Mouse (Mus musculus) midbrain, embryonic 11.5 days (tissue): Measurements from ENCODE around the gene A930017K11Rik. TPM values are rescaled to one million over a fixed set of nuclear protein-coding genes. Genes with fewer than 3 reads are reported as not detected.

Experiments
- ATAC-seq: fragments of 200-750 bp; cut with Nextera tagmentation; 2 replicates; pipeline ENCODE4 v1.8.0; 2017; ENCODE audit warnings: moderate TSS enrichment, moderate library complexity; ENCODE audit not compliant: low FRiP score
- DNase-seq: peaks from one replicate; pipeline ENCODE4 v3.0.0; 2015; ENCODE audit warnings: low spot score; ENCODE audit errors: missing footprints
- H3K27ac ChIP-seq: fragments of 300-500 bp; sonication (generic); 2 replicates; pipeline ENCODE4 v1.5.1; 2014; ENCODE audit warnings: low read depth, low read length
- H3K27me3 ChIP-seq: fragments of 300-500 bp; sonication (generic); 2 replicates; pipeline ENCODE4 v1.6.1; 2014; ENCODE audit warnings: mild to moderate bottlenecking, low read length, moderate library complexity, mixed read lengths; ENCODE audit not compliant: control insufficient read depth, insufficient read depth
- H3K36me3 ChIP-seq: fragments of 300-500 bp; sonication (generic); 2 replicates; pipeline ENCODE4 v1.6.1; 2014; ENCODE audit warnings: mild to moderate bottlenecking, low read length, moderate library complexity, mixed read lengths; ENCODE audit not compliant: control insufficient read depth, insufficient read depth
- H3K4me1 ChIP-seq: fragments of 300-500 bp; sonication (generic); 2 replicates; pipeline ENCODE4 v1.6.1; 2014; ENCODE audit warnings: low read length; ENCODE audit not compliant: control insufficient read depth, insufficient read depth
- H3K4me2 ChIP-seq: fragments of 300-500 bp; sonication (generic); 2 replicates; pipeline ENCODE4 v1.6.1; 2014; ENCODE audit warnings: mild to moderate bottlenecking, moderate library complexity
- H3K4me3 ChIP-seq: fragments of 300-500 bp; sonication (generic); 2 replicates; pipeline ENCODE4 v1.5.1; 2014; ENCODE audit warnings: low read depth, low read length
- H3K9ac ChIP-seq: fragments of 300-500 bp; sonication (generic); 2 replicates; pipeline ENCODE4 v1.6.1; 2014; ENCODE audit warnings: low read length
- H3K9me3 ChIP-seq: fragments of 300-500 bp; sonication (generic); 2 replicates; pipeline ENCODE4 v1.6.1; 2016; ENCODE audit warnings: low read length; ENCODE audit not compliant: control insufficient read depth
- WGBS: fragments of 180-500 bp; shearing (Covaris S2); extraction: QIAGEN DNeasy Blood & Tissue Kit; methylation state at CpG from one replicate; pipeline ENCODE4 v1.1.7; 2014; 5-methylcytosine and 5-hydroxymethylcytosine counted together
- polyA plus RNA-seq: library from polyadenylated mRNA; unstranded; fragments of >200 nt; fragmentation: Nextera tagmentation; extraction: Ambion mirVana; gene quantifications from 2 replicates; pipeline ENCODE4 v1.2.1, GENCODE M21; 2014

The A930017K11Rik gene
- polyA plus RNA-seq, 1 experiment from 2014 or later = not detected

- peak overlapping the region; percentile 24 for H3K4me3 ChIP-seq
- DNase-seq (no peak), ATAC-seq (no peak)
- H3K27ac ChIP-seq = no peak overlapping the region
- peak overlapping the region; percentile 36 for H3K4me2 ChIP-seq
- no peaks in the 10 kb centered on the region for H3K9me3 ChIP-seq
- 1% methylated on average over 33 of the region's 33 CpGs for WGBS
- H3K9ac ChIP-seq = no peak overlapping the region
- H3K27me3 ChIP-seq = peaks cover 37% of the 10 kb centered on the region
- H3K4me1 ChIP-seq = peaks cover 5% of the 10 kb centered on the region; the same call in 1 of the 2 replicates
- H3K36me3 ChIP-seq = no peaks in the 10 kb centered on the region
Measured at GRCm38 (mm10) chr17:25951225-25951802, 1.1 kb downstream of the A930017K11Rik start.

- WGBS = 0% methylated on average over 2 of the region's 3 CpGs
- H3K4me1 ChIP-seq = peaks cover 5% of the 10 kb centered on the region; the same call in 1 of the 2 replicates
- ATAC-seq = no peak
- no peaks in the 10 kb centered on the region for H3K36me3 ChIP-seq
- H3K9ac ChIP-seq = no peak overlapping the region
- H3K27ac ChIP-seq = no peak overlapping the region
- H3K9me3 ChIP-seq = no peaks in the 10 kb centered on the region
- H3K27me3 ChIP-seq = peaks cover 37% of the 10 kb centered on the region
- H3K4me3 ChIP-seq = no peak overlapping the region
- DNase-seq = no peak
- no peak overlapping the region for H3K4me2 ChIP-seq
Measured at GRCm38 (mm10) chr17:25950706-25951105, 1.7 kb downstream of the A930017K11Rik start.

GRCm38 (mm10) chr17:25949981-25950380, 2.4 kb downstream of the A930017K11Rik start:
- H3K9ac ChIP-seq = no peak overlapping the region
- ATAC-seq (no peak), DNase-seq (no peak)
- H3K4me2 ChIP-seq = no peak overlapping the region
- H3K36me3 ChIP-seq = no peaks in the 10 kb centered on the region
- H3K27ac ChIP-seq = no peak overlapping the region
- H3K4me1 ChIP-seq = peaks cover 5% of the 10 kb centered on the region; the same call in 1 of the 2 replicates
- H3K9me3 ChIP-seq = no peaks in the 10 kb centered on the region
- H3K4me3 ChIP-seq = no peak overlapping the region
- 79% methylated on average over 5 of the region's 5 CpGs for WGBS
- H3K27me3 ChIP-seq = peaks cover 37% of the 10 kb centered on the region

GRCm38 (mm10) chr17:25948051-25948450, 4.3 kb downstream of the A930017K11Rik start:
- Histone ChIP-seq H3K27me3 (peaks cover 32% of the 10 kb centered on the region), H3K36me3 (no peaks in the 10 kb centered on the region), H3K9me3 (no peaks in the 10 kb centered on the region), H3K27ac (no peak overlapping the region), H3K4me2 (no peak overlapping the region), H3K4me3 (no peak overlapping the region), H3K9ac (no peak overlapping the region), H3K4me1 (peaks cover 5% of the 10 kb centered on the region; the same call in 1 of the 2 replicates)
- ATAC-seq = no peak
- no peak for DNase-seq
- WGBS = 70% methylated on average over 8 of the region's 8 CpGs

GRCm38 (mm10) chr17:25947576-25947975, 4.8 kb downstream of the A930017K11Rik start:
- Histone ChIP-seq H3K9me3 (no peaks in the 10 kb centered on the region), H3K4me1 (peaks cover 5% of the 10 kb centered on the region; the same call in 1 of the 2 replicates), H3K4me3 (no peak overlapping the region), H3K9ac (no peak overlapping the region), H3K36me3 (no peaks in the 10 kb centered on the region), H3K4me2 (no peak overlapping the region), H3K27me3 (peaks cover 27% of the 10 kb centered on the region), H3K27ac (no peak overlapping the region)
- DNase-seq (no peak), ATAC-seq (no peak)
- 84% methylated on average over 4 of the region's 4 CpGs for WGBS

GRCm38 (mm10) chr17:25946891-25947290, 5.5 kb downstream of the A930017K11Rik start:
- ATAC-seq (no peak), DNase-seq (no peak)
- Histone ChIP-seq H3K4me3 (no peak overlapping the region), H3K36me3 (no peaks in the 10 kb centered on the region), H3K27me3 (peaks cover 20% of the 10 kb centered on the region), H3K4me2 (no peak overlapping the region), H3K4me1 (peaks cover 3% of the 10 kb centered on the region; the same call in 1 of the 2 replicates), H3K9me3 (no peaks in the 10 kb centered on the region), H3K27ac (no peak overlapping the region), H3K9ac (no peak overlapping the region)
- WGBS = 82% methylated on average over 8 of the region's 8 CpGs

GRCm38 (mm10) chr17:25946349-25946748, 6.0 kb downstream of the A930017K11Rik start:
- Histone ChIP-seq H3K27ac (no peak overlapping the region), H3K9ac (no peak overlapping the region), H3K4me2 (no peak overlapping the region), H3K4me3 (no peak overlapping the region), H3K4me1 (no peaks in the 10 kb centered on the region), H3K27me3 (peaks cover 15% of the 10 kb centered on the region), H3K36me3 (no peaks in the 10 kb centered on the region), H3K9me3 (no peaks in the 10 kb centered on the region)
- WGBS = 76% methylated on average over 7 of the region's 7 CpGs
- DNase-seq (no peak), ATAC-seq (no peak)

GRCm38 (mm10) chr17:25945517-25946155, 6.7 kb downstream of the A930017K11Rik start:
- 60% methylated on average over 9 of the region's 9 CpGs for WGBS
- Histone ChIP-seq H3K4me1 (peaks cover 6% of the 10 kb centered on the region), H3K9me3 (no peaks in the 10 kb centered on the region), H3K4me2 (no peak overlapping the region), H3K36me3 (no peaks in the 10 kb centered on the region), H3K9ac (no peak overlapping the region), H3K27ac (no peak overlapping the region), H3K27me3 (peaks cover 7% of the 10 kb centered on the region), H3K4me3 (no peak overlapping the region)
- ATAC-seq (no peak), DNase-seq (no peak)

- H3K9ac ChIP-seq = no peak within 1 kb of the TSS
- no peaks in the 10 kb centered on the region for H3K27me3 ChIP-seq
- peaks cover 7% of the 10 kb centered on the region for H3K4me1 ChIP-seq
- no peak within 1 kb of the TSS for H3K4me2 ChIP-seq
- DNase-seq (no peak), ATAC-seq (no peak)
- WGBS = 50% methylated on average over 6 of the region's 6 CpGs
- H3K27ac ChIP-seq = no peak within 1 kb of the TSS
- H3K4me3 ChIP-seq = no peak within 1 kb of the TSS
- H3K9me3 ChIP-seq = no peaks in the 10 kb centered on the region
- no peaks in the 10 kb centered on the region for H3K36me3 ChIP-seq
Measured at GRCm38 (mm10) chr17:25944366-25945163, 7.8 kb downstream of the A930017K11Rik start, which contains the start of the genes Pigq and Nhlrc4. Pigq (minus strand) TSS chr17:25944936. Nhlrc4 (minus strand) TSS chr17:25944961.
